Mouse (Mus musculus): ENCODE measurements at regions not wholly inside any gene's neighbourhood (a gene's known extent, or its start where the extent isn't known, plus 50 kb on each side); places are given as distances from the start of the nearest gene placed in this dataset.

DNA sequence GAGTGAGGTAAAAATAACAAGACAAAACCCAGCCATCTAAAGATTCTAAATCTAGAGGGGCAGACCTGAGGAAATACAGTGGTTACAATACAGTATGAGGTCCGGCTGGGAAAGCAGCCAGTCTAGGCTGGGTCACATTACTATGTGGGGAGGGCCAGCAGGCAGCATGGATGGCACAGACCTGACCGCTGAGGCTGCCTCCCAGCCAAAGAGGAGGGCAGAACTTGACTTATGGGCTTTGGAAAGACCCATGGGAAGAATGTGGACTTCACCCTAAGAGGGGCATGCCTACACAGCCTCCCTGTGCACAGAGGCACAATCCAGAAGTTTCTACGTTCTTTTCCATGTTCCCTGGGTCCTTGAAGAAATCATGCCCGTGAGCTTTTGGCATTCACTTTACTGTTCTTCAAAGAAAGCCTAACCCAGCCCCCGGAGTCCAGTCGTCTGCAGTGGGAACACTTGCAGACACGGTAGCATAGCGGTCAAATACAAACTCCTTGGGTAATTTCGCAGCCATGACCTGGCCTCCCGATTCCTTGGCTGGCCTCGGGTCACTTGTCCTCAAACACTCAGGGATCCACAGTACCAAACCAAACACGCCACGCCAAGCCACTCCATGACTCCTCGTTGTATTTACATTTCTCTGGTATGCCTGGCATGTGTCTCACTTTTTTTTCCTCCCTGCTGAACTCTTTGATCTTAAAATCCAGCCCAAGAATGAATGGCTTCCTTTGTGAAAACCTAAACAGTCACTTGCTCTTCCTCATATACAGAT lies 101.0 kb upstream of the Gm26657 start:
- no peaks in the 10 kb centered on the region for H3K36me3 ChIP-seq (ENCODE audit: inconsistent target)
- H3K79me2 ChIP-seq (ENCODE audit: inconsistent target) = no peaks in the 10 kb centered on the region
- H3K4me3 ChIP-seq (ENCODE audit: inconsistent target) = no peak overlapping the region
- 90% methylated on average over 14 of the region's 14 CpGs for WGBS (ENCODE audit: missing documents)
- H3K27ac ChIP-seq = no peak overlapping the region

GRCm38 (mm10) chr4:56636265-56636664 lies 103.6 kb upstream of the Gm26657 start:
- Histone ChIP-seq H3K79me2 (ENCODE audit: inconsistent target) (no peaks in the 10 kb centered on the region), H3K27ac (no peak overlapping the region), H3K4me3 (ENCODE audit: inconsistent target) (no peak overlapping the region), H3K36me3 (ENCODE audit: inconsistent target) (no peaks in the 10 kb centered on the region)
- 93% methylated on average over 1 of the region's 1 CpGs for WGBS (ENCODE audit: missing documents)

- no peaks in the 10 kb centered on the region for H3K79me2 ChIP-seq (ENCODE audit: inconsistent target)
- H3K4me3 ChIP-seq (ENCODE audit: inconsistent target) = no peak overlapping the region
- H3K36me3 ChIP-seq (ENCODE audit: inconsistent target) = no peaks in the 10 kb centered on the region
- 24% methylated on average over 4 of the region's 4 CpGs for WGBS (ENCODE audit: missing documents)
- no peak overlapping the region for H3K27ac ChIP-seq
Observed at GRCm38 (mm10) chr4:56633528-56633927, 106.3 kb upstream of the Gm26657 start.

DNA sequence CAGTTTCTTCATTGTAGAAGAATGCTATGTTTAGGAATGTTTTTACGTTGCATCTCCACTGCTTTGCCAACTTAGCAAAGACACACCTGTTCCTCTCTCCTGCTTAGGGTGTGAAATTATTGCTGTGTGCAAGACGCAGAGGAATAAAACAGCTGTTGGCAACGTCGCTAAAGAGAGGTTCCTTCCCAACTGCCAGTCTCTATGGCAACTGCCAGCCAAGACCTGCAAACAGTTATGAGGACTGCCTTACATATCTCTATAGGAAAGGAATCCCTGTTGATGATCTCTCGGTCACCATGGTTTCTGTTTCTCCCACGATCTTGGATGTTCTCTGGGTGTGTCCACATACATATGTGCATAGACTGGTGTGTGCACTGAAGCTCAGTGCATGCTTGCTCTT lies 109.6 kb upstream of the Gm26657 start:
- no peaks in the 10 kb centered on the region for H3K79me2 ChIP-seq (ENCODE audit: inconsistent target)
- 60% methylated on average over 6 of the region's 6 CpGs for WGBS (ENCODE audit: missing documents)
- H3K4me3 ChIP-seq (ENCODE audit: inconsistent target) = no peak overlapping the region
- no peaks in the 10 kb centered on the region for H3K36me3 ChIP-seq (ENCODE audit: inconsistent target)
- no peak overlapping the region for H3K27ac ChIP-seq

DNA sequence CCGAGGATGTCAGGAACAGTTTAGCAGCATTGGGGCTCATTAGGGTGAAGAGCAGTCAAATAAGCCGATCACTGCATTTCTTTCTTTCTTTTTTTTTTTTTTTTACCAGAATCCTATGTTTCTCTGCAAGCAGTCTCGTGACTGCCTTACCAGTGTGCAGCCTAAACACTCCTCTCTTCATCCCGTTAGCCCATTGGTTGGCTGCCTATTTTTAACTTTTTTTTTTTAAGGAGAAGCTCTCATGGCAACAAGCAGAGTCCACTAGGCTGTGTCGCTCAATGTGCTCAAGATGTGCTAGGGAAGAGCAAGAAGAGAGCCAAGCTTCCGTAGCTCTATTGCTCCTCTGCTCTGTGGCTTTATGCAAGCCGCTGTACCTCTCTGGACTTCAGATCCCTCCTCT lies 112.7 kb upstream of the Gm26657 start:
- no peak overlapping the region for H3K27ac ChIP-seq
- H3K36me3 ChIP-seq (ENCODE audit: inconsistent target) = no peaks in the 10 kb centered on the region
- H3K4me3 ChIP-seq (ENCODE audit: inconsistent target) = no peak overlapping the region
- H3K79me2 ChIP-seq (ENCODE audit: inconsistent target) = no peaks in the 10 kb centered on the region
- WGBS (ENCODE audit: missing documents) = 91% methylated on average over 7 of the region's 7 CpGs

DNA sequence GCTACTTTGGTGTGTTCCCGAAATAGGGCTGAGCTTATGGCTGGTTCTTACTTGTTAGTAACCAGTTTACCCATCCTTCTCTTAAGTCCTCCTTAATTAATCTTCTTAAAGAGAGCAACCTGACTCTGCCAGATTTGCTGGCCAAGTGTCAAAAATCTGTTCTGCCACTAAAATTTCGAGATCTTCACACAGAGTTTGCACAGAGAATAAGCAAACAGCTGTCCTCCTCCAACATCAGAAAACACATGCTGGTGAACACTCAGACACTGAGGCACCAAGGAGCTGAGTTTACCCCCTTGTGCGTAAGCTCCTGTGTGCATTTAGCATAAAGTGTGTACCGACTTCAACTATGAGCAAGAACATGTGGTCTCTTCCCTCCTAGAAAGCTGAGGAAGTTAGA lies 118.1 kb upstream of the Gm26657 start:
- no peak overlapping the region for H3K4me3 ChIP-seq (ENCODE audit: inconsistent target)
- H3K79me2 ChIP-seq (ENCODE audit: inconsistent target) = no peaks in the 10 kb centered on the region
- 87% methylated on average over 4 of the region's 4 CpGs for WGBS (ENCODE audit: missing documents)
- no peak overlapping the region for H3K27ac ChIP-seq
- H3K36me3 ChIP-seq (ENCODE audit: inconsistent target) = no peaks in the 10 kb centered on the region

- WGBS (ENCODE audit: missing documents) = 85% methylated on average over 1 of the region's 1 CpGs
- Histone ChIP-seq H3K27ac (no peak overlapping the region), H3K36me3 (ENCODE audit: inconsistent target) (no peaks in the 10 kb centered on the region), H3K4me3 (ENCODE audit: inconsistent target) (no peak overlapping the region), H3K79me2 (ENCODE audit: inconsistent target) (no peaks in the 10 kb centered on the region)
Observed at GRCm38 (mm10) chr4:56621356-56621755, 118.5 kb upstream of the Gm26657 start.

- Histone ChIP-seq H3K36me3 (ENCODE audit: inconsistent target) (no peaks in the 10 kb centered on the region), H3K4me3 (ENCODE audit: inconsistent target) (no peak overlapping the region), H3K27ac (no peak overlapping the region), H3K79me2 (ENCODE audit: inconsistent target) (no peaks in the 10 kb centered on the region)
- WGBS (ENCODE audit: missing documents) = 90% methylated on average over 7 of the region's 7 CpGs
Observed at GRCm38 (mm10) chr4:56620628-56621027, 119.2 kb upstream of the Gm26657 start.

DNA sequence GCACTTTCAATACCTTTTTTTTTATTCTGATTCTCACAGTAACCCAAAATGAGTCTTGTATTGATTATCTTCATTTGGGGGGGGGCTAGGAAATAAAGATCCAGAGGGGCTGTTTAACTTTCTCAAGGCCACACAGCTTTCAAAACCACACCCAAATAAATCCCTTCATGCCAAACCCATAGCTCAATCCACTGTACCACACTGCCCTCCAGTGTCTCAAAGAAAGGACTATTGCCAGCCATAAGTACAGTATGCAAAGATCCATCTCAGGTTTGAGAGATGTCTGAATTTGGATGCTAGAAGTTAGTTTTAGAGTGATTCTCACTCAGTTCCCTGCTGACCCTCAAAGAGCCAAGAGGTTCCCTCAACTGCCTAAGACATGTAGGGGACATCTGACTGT lies 120.1 kb upstream of the Gm26657 start:
- no peak overlapping the region for H3K4me3 ChIP-seq (ENCODE audit: inconsistent target)
- H3K36me3 ChIP-seq (ENCODE audit: inconsistent target) = no peaks in the 10 kb centered on the region

DNA sequence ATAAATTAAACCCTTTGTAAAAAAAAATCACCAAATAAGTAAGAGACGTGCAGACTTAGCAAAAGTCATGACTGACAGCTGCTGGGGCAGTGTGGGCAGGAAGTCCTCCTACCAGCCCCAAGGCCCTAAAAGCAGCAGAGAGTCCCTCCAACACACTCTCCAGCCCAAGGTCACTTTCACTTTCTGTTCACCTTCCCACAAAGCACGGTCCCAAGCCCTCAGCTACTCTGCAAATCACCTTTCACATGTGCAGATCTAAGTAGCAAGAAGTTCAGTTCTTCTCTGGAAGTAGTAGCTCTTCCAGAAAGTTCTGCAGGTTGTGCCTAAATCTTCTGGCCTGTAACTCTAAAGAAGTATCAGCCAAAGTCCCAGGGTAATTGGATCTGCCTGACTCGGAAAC lies 120.8 kb upstream of the Gm26657 start:
- Histone ChIP-seq H3K79me2 (ENCODE audit: inconsistent target) (no peaks in the 10 kb centered on the region), H3K4me3 (ENCODE audit: inconsistent target) (no peak overlapping the region), H3K27ac (no peak overlapping the region), H3K36me3 (ENCODE audit: inconsistent target) (no peaks in the 10 kb centered on the region)
- 20% methylated on average over 3 of the region's 3 CpGs for WGBS (ENCODE audit: missing documents)

More for the DNA sequence above, 120.1 kb upstream of the Gm26657 start:
- H3K27ac ChIP-seq = no peak overlapping the region
- H3K79me2 ChIP-seq (ENCODE audit: inconsistent target) = no peaks in the 10 kb centered on the region

DNA sequence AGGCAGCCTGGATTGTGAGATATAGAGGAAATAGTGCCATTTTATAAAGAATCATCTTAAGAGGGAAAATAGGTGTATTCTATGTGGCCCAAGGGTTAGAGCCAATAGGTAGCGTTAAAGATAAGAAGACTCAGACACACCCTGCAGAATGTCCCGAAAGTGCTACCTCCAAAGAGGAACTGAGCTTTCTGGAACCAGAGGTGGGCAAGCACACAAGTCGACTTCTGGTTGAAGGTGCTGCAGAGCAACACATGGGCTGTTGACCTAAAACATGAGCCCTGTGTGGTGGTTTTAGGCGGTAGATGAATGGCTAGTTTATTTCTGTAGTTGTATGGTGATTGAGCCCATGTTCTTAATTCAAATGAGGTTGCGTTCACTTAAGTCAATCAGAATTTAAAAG lies 121.4 kb upstream of the Gm26657 start:
- Histone ChIP-seq H3K4me3 (ENCODE audit: inconsistent target) (no peak overlapping the region), H3K27ac (no peak overlapping the region), H3K36me3 (ENCODE audit: inconsistent target) (no peaks in the 10 kb centered on the region), H3K79me2 (ENCODE audit: inconsistent target) (no peaks in the 10 kb centered on the region)
- WGBS (ENCODE audit: missing documents) = 56% methylated on average over 5 of the region's 5 CpGs

DNA sequence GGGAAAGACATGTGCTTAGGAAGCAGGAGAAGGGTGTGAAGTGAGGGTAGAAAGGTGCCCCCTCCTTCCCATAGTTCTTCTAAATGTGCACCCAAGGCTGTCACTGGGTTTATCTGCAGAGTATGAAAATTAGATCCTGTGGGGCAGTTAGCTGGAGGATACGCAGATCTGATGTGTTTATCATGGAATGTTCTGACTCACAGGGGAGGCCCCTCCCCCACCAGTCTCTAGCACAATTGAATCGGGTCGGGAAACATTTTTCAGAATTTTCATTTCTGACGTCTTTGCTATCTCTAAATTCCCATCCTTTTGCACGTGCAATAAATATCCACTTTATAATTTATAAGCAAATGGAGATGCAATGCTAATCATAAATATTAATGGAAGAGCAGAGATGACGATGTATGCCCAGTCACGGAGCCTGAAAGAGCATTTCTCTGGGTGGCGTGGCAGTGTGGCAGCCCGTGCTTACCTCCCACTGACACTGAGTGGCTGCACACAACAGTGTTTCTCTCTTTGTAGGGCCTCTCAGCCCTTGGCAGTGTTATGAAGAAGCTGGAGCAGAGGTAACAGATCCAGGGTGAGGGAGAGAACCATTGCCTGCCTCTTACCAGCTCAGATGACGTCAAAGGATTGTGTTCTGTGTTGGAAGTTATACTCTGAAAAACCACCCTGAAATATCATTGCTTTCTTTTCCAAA lies 122.1 kb upstream of the Gm26657 start:
- H3K79me2 ChIP-seq (ENCODE audit: inconsistent target) = no peaks in the 10 kb centered on the region
- H3K27ac ChIP-seq = no peak overlapping the region
- 97% methylated on average over 10 of the region's 10 CpGs for WGBS (ENCODE audit: missing documents)
- H3K4me3 ChIP-seq (ENCODE audit: inconsistent target) = no peak overlapping the region
- no peaks in the 10 kb centered on the region for H3K36me3 ChIP-seq (ENCODE audit: inconsistent target)

DNA sequence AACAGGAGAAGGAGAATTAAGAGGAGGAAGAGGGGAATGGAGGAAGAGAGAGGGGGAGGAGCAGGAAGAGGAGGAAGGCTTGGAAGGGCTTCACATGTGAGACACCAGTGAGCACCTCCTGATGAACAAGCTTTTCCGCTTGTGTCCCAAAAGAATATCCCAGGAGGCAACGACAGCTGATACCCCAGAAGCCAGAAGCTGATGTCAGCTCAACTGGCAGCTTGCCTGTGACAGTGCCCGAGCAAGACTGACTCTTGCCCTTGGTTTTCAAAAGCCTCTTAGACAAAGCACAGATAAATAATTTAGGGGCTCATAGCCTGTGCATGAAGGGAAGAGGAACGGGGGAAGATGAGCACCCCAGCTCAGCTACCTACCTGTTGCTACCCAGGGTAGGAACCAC lies 127.5 kb upstream of the Gm26657 start:
- no peak overlapping the region for H3K4me3 ChIP-seq (ENCODE audit: inconsistent target)

DNA sequence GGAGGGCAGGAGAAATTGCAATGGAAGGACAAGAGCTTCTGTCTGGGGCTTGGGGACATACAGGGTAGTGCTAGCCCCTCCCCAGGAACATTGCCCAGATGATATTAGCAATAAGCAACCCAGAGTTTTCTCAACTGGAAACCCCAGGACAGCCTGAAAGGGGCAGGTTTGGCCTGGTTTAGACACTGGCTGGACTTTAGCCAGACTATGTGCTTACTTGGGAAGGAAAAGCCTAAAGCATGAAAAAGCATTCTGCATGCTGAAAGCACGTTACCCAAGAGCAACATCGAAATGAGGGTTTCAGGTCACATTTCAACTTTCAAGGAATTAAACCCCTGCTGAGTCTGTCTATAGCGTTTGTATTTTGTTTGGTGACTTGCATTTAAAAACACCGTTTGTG lies 128.1 kb upstream of the Gm26657 start:
- no peak overlapping the region for H3K4me3 ChIP-seq (ENCODE audit: inconsistent target)
- H3K79me2 ChIP-seq (ENCODE audit: inconsistent target) = no peaks in the 10 kb centered on the region

More for the DNA sequence above, 127.5 kb upstream of the Gm26657 start:
- 79% methylated on average over 4 of the region's 4 CpGs for whole genome bisulfite sequencing (ENCODE audit: missing documents)
- Histone ChIP-seq H3K27ac (no peak overlapping the region), H3K36me3 (ENCODE audit: inconsistent target) (no peaks in the 10 kb centered on the region), H3K79me2 (ENCODE audit: inconsistent target) (no peaks in the 10 kb centered on the region)

GRCm38 (mm10) chr4:56610273-56610672 lies 129.6 kb upstream of the Gm26657 start:
- Histone ChIP-seq H3K4me3 (ENCODE audit: inconsistent target) (no peak overlapping the region), H3K27ac (no peak overlapping the region), H3K36me3 (ENCODE audit: inconsistent target) (no peaks in the 10 kb centered on the region), H3K79me2 (ENCODE audit: inconsistent target) (no peaks in the 10 kb centered on the region)
- WGBS (ENCODE audit: missing documents) = 46% methylated on average over 6 of the region's 6 CpGs

More for the DNA sequence above, 128.1 kb upstream of the Gm26657 start:
- Histone ChIP-seq H3K27ac (no peak overlapping the region), H3K36me3 (ENCODE audit: inconsistent target) (no peaks in the 10 kb centered on the region)
- WGBS (ENCODE audit: missing documents) = 74% methylated on average over 4 of the region's 4 CpGs

Data from macrophage (primary cell).